ENCODE assay signal across 8 mouse cellular contexts in the genomic region with DNA sequence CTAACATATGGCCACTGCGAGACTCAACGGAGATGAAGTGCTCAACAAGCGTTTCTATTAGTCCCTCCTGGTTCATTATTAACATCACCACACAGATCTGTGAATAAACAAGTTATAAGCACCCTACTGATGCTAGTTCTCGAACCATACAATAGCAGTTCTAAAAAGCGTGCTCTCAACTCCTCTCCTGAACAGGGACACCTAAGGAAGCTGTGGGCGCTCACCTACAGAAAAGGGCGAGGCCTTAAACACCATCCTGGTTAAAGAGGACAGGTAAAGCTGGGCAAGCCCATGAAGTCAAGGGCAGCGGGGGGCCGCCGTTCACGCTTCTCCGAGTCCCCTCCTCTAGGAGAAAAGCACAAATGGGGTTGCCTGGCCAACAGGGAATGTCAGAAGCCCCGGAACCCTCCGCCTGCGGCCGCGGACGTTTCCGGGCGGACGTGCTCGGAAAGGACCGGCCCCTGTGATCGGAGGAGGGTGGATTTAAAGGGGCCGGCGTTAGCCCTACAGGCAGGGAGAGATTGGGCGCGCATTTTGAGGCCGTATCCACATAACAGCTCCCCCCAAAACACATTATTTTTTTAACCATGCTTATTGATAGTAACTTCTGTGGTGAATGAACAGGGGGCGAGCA. TPM values are rescaled to one million over a fixed set of nuclear protein-coding genes. Genes with fewer than 3 reads are reported as not detected.
DNase-seq lines count a peak whose midpoint lies in the region; ATAC-seq and TF ChIP-seq lines count a peak whose summit lies in the region.

No protein-coding gene starts in this region.

- H3K4me2 ChIP-seq in forebrain, embryonic 15.5 days (replicated peaks): peak overlapping the region; percentile 78
- H3K4me2 ChIP-seq in neural tube, embryonic 15.5 days: peak overlapping the region; percentile 89

- H3K9ac ChIP-seq in ES-E14 (ENCODE audit: insufficient read depth, low read depth, low read length, poor library complexity, severe bottlenecking): peak overlapping the region; percentile 76
- H3K9ac ChIP-seq in forebrain, embryonic 15.5 days (replicated peaks): peak overlapping the region; percentile 68
- peak overlapping the region; percentile 78 for H3K9ac ChIP-seq in neural tube, embryonic 15.5 days (replicated peaks)

- peak overlapping the region; percentile 54 to 72 for H3K4me3 ChIP-seq in ES-E14 (ENCODE audit: insufficient read depth in 1 of 2, low read depth in 1 of 2, low read length in 2 of 2, poor library complexity in 1 of 2, severe bottlenecking in 1 of 2)
- peak overlapping the region; percentile 68 for H3K4me3 ChIP-seq in forebrain, embryonic 15.5 days
- H3K4me3 ChIP-seq in layer of hippocampus, adult 2 months: peak overlapping the region; percentile 79
- H3K4me3 ChIP-seq in lung, adult 2 months (replicated peaks; ENCODE audit: extremely low read depth, low read depth, low read length): peak overlapping the region; percentile 92
- H3K4me3 ChIP-seq in neural tube, embryonic 15.5 days (replicated peaks): peak overlapping the region; percentile 77

- peaks cover 5 to 6% of the 10 kb centered on the region in 2 experiments; a peak in 3 of 4 replicates for H3K4me1 ChIP-seq in ES-E14 (ENCODE audit: control insufficient read depth in 2 of 2, insufficient read depth in 2 of 2, low read length in 2 of 2, poor library complexity in 1 of 2)
- peaks cover 41% of the 10 kb centered on the region for H3K4me1 ChIP-seq in forebrain, embryonic 15.5 days
- peaks cover 7% of the 10 kb centered on the region for H3K4me1 ChIP-seq in lung, adult 2 months (ENCODE audit: control insufficient read depth, insufficient read depth, low read length)
- peaks cover 40% of the 10 kb centered on the region for H3K4me1 ChIP-seq in neural tube, embryonic 15.5 days

- in situ Hi-C loops in ES-E14 (cut with MboI; ENCODE audit: low sequenced_read_pairs in 2 of 2, unreplicated experiment in 2 of 2): no loop called here

- H3K27ac ChIP-seq in ES-E14 (ENCODE audit: insufficient read depth, low read depth, low read length, poor library complexity, severe bottlenecking): no peak overlapping the region
- H3K27ac ChIP-seq in forebrain, embryonic 15.5 days (replicated peaks): peak overlapping the region; percentile 73
- H3K27ac ChIP-seq in layer of hippocampus, adult 2 months: peak overlapping the region; percentile 87
- peak overlapping the region; percentile 81 for H3K27ac ChIP-seq in neural tube, embryonic 15.5 days (replicated peaks)

- under 1% methylated on average over 30 of the region's 30 CpGs for WGBS in forebrain, embryonic 15.5 days
- WGBS in lung, adult 2 months: under 1% methylated on average over 30 of the region's 30 CpGs
- WGBS in neural tube, embryonic 15.5 days: under 1% methylated on average over 30 of the region's 30 CpGs

- DNase-seq in ES-E14 (ENCODE audit: low read depth, low spot score): peak; percentile 64
- peak; percentile 86 for DNase-seq in cerebellum, adult 11-12 months
- peak; percentile 56 for DNase-seq in heart, postnatal 25 days (ENCODE audit: low spot score)
- peak; percentile 85 to 88 for DNase-seq in layer of hippocampus, adult 2 months (ENCODE audit: low spot score in 2 of 2)
- DNase-seq in lung, adult 2 months: peak; percentile 84
- peak; percentile 89 for DNase-seq in testis, postnatal 10 days (ENCODE audit: low spot score)

- TF ChIP-seq CTCF in layer of hippocampus, adult 2 months (conservative IDR thresholded peaks at IDR 0.05): peak; percentile 36; the same call in 1 of the 2 replicates
- TF ChIP-seq CTCF in lung, adult 2 months (IDR thresholded peaks at IDR 0.05; ENCODE audit: insufficient read depth, low read length): no peak

- peak; percentile 92 for ATAC-seq in forebrain, embryonic 15.5 days (replicated peaks)
- peak; percentile 90 for ATAC-seq in neural tube, embryonic 15.5 days (ENCODE audit: low FRiP score)

- intact Hi-C loops in heart, postnatal 25 days (cut with DNase I): no loop called here

- no peaks in the 10 kb centered on the region for H3K9me3 ChIP-seq in ES-E14 (ENCODE audit: control insufficient read depth, insufficient read depth, low read depth, low read length)
- H3K9me3 ChIP-seq in forebrain, embryonic 15.5 days: no peaks in the 10 kb centered on the region
- H3K9me3 ChIP-seq in neural tube, embryonic 15.5 days (replicated peaks): no peaks in the 10 kb centered on the region

- H3K36me3 ChIP-seq in ES-E14 (ENCODE audit: control insufficient read depth, insufficient read depth, low read length, poor library complexity, severe bottlenecking): no peaks in the 10 kb centered on the region; the same call in 1 of the 2 replicates
- no peaks in the 10 kb centered on the region for H3K36me3 ChIP-seq in forebrain, embryonic 15.5 days
- H3K36me3 ChIP-seq in neural tube, embryonic 15.5 days: no peaks in the 10 kb centered on the region

- TF ChIP-seq POLR2A in lung, adult 2 months (IDR thresholded peaks at IDR 0.05; ENCODE audit: borderline replicate concordance, extremely low read depth, low read depth, low read length): no peak

- 0 out of 2 replicates have a peak, but pooled peaks cover 2% of the 10 kb centered on the region for H3K27me3 ChIP-seq in forebrain, embryonic 15.5 days
- peaks cover 15% of the 10 kb centered on the region for H3K27me3 ChIP-seq in neural tube, embryonic 15.5 days (replicated peaks)

TF ChIP-seq in ES-E14, 5 proteins besides CTCF, POLR2A, EP300 and RAD21:
- TF ChIP-seq ZNF384 (IDR thresholded peaks at IDR 0.05; ENCODE audit: low read depth, low read length) (no peak), CHD2 (IDR thresholded peaks at IDR 0.05; ENCODE audit: low read depth, low read length) (peak; percentile 68; the same call in 1 of the 2 replicates), MAFK (IDR thresholded peaks at IDR 0.05; ENCODE audit: insufficient read depth, low read depth, low read length) (0 out of 2 replicates have a peak, but pooled peaks have one; percentile 26), HCFC1 (IDR thresholded peaks at IDR 0.05; ENCODE audit: borderline replicate concordance, insufficient read depth, low read length) (peak; percentile 88), ZC3H11A (IDR thresholded peaks at IDR 0.05; ENCODE audit: borderline replicate concordance, low read depth, low read length) (0 out of 2 replicates have a peak, but pooled peaks have one; percentile 10)

RNA-seq across cellular contexts. Expression of gene Ptpn21, which starts 2.8 kb away (rescaled TPM):
- total RNA-seq in ES-E14 (2012; rRNA removed): 9.1 and 10.4 TPM in 2 replicates
- 5.0 and 6.7 TPM in 2 replicates for polyA plus RNA-seq in forebrain, embryonic 15.5 days (2015; fragmentation: Nextera tagmentation; extraction: Ambion mirVana)
- 10 to 100 TPM; 29.6 to 31.6 TPM for total RNA-seq in heart, postnatal 25 days (2021)
- total RNA-seq in layer of hippocampus, adult 2 months (2021): 1 to 10 TPM; 6.9 to 9.0 TPM
- polyA plus RNA-seq in lung, adult 2 months (2012; rRNA removed): 29.0 and 38.6 TPM in 2 replicates
- polyA plus RNA-seq in neural tube, embryonic 15.5 days (2015; fragmentation: Nextera tagmentation; extraction: Ambion mirVana): 3.4 and 4.6 TPM in 2 replicates

RNA-seq across cellular contexts. Expression of gene Zc3h14, which starts 12.4 kb away (rescaled TPM):
- total RNA-seq in ES-E14 (2012; rRNA removed): 55.6 and 65.6 TPM in 2 replicates
- 126 and 127 TPM in 2 replicates for polyA plus RNA-seq in forebrain, embryonic 15.5 days (2015; fragmentation: Nextera tagmentation; extraction: Ambion mirVana)
- total RNA-seq in heart, postnatal 25 days (2021): 10 to 100 TPM; 61.4 to 62.6 TPM
- total RNA-seq in layer of hippocampus, adult 2 months (2021): 100 to 1,000 TPM; 100 to 101 TPM
- 34.5 and 48.0 TPM in 2 replicates for polyA plus RNA-seq in lung, adult 2 months (2012; rRNA removed)
- polyA plus RNA-seq in neural tube, embryonic 15.5 days (2015; fragmentation: Nextera tagmentation; extraction: Ambion mirVana): 96.3 and 105 TPM in 2 replicates
